Mouse (Mus musculus) left cerebral cortex, postnatal 4 days (tissue): Measurements from ENCODE around the gene Arid3b. TPM values are rescaled to one million over a fixed set of nuclear protein-coding genes. Genes with fewer than 3 reads are reported as not detected.
A peak's percentile ranks its signal among the peaks of the same experiment; 100 is the strongest.
"Not testable (repeated sequence)": the region's sequence is repeated elsewhere in the genome, so short reads cannot be mapped to it uniquely, and the experiment has no call there.

ENCODE experiments used
- DNase-seq: peaks from one replicate; pipeline ENCODE4 v3.0.0-alpha.2; 2022
- intact Hi-C: fragments of 180-260 bp; cut with DNase I; formaldehyde crosslinking; loops from one replicate; pipeline ENCODE4 v1.15.1; 2025
- total RNA-seq, 2 experiments: library from RNA; stranded (reverse); gene quantifications; 2 replicates each; pipeline ENCODE4 v1.2.3; 2021

The Arid3b gene
- 1 to 10 TPM; 9.1 to 9.7 TPM for total RNA-seq

DNA sequence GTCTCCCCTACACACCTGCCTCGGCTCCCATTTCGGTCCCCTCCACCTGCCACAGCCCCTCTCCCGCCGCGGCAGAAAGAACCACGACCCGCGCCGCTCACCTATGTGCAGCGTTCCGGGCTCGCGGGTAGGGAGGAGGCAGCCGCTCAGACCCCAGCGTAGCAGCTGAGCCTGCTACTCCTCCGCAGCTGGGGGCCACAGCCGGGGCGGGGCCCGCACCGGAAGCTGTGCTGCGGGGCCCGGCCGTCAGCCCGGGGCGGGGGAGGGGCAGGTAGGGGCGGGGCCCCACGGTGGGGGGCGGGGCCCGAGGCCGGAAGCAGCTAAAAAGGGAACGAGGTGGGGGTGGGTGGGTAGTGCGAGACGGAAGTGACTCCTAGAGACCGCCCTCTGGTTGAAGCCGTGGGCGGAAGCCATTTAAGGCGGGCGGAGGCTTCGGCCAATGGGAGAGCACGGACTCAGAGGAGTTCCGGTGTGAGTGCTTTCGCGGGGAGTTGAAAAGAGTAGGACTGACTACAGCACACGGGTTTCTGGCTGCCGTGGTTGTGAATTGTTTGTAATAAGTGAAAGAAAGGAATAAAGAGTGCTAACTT lies at the start of gene Arid3b:
Gene Arid3b (minus strand): TSS at position 213 of the 590 bp plus-strand sequence.
- intact Hi-C loops, result loop anchor here (10.0 kb wide), 1 partner anchor 72 kb away; the partner anchor contains the start of gene Clk3
- DNase-seq, result peak; percentile 96

DNA sequence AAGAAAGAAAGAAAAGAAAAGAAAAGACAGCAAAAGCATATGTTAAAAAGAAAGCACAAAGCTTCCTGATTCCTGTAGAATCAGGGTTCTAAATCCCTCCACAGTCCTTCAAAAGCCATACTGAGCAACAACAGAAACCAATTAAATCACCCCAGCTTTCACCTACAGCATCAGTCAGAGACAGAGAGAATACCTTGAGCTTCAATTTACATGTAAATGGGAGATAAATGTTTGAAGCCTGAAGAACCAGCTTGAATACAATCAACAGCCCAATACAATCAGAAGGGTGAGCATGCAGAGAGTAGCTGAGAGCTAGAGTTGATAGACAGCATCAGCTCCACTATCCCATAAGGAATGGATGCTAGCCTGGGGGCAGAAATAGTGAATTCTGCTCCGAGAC lies 46.8 kb upstream of the Arid3b start:
- intact Hi-C loops, result no loop called here
- no peak for DNase-seq

DNA sequence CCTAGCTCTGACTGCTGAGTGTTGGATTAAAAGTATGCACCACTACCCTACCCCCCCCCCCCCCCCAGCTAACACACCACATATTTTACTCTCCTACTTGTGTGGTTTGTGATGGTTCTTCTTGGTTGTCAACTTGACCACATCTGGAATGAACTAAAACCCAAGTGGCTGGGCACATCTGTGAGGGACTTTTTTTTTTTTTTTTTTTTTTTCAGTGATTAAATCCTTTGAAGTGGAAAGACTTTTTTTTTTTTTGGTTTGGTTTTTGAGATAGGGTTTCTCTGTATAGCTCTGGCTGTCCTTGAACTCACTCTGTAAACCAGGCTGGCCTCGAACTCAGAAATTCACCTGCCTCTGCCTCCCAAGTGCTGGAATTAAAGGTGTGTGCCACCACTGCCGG lies 45.2 kb upstream of the Arid3b start:
- DNase-seq, intact Hi-C loops: not testable (repeated sequence)

DNA sequence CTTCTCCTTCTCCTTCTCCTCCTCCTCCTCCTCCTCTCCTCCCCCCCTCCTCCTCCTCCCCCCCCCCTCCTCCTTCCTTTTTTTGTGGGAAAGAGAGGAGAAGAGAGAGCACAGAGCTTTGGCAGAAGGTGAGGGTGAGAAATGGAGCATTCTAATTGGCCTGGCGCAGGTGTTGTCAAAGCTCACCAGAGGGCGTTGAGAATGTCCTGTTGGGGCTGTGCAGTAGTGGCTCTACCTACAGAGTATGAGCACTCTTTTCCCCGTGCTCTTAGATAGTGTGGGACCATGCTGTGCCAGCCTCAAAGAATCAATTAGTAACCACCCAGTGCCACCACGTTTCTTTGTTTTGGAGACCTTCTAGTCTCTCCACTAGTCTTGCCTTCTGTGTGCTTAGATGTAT lies 43.7 kb upstream of the Arid3b start:
- intact Hi-C loops, result no loop called here

DNA sequence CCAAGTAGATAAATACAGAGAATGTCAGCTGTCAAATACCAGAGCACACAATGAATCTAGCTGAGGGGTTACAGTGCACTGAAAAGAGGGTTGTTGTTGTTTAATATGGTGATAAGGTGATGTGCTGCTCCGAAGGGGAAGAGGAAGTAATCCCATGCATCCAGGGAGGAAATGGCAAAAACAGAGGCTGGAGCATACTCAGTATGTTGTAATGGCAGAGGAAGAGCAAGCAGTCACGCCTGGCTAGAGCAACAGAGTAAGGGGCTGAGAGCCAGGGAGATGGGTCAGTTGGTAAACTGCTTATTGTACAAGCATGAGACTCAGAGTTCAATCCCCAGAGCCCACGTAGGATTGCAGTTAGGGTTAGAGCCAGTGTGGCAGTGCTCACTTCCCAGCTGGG lies 42.6 kb upstream of the Arid3b start:
- intact Hi-C loops, result no loop called here
- DNase-seq, result no peak

More for the DNA sequence above, 43.7 kb upstream of the Arid3b start:
- no peak for DNase-seq

- DNase-seq, result no peak
- intact Hi-C loops, result no loop called here
These were observed 38.4 kb upstream of the Arid3b start for GRCm38 (mm10) chr9:57874994-57875393.

- no peak for DNase-seq
- intact Hi-C loops, result no loop called here
These were observed 37.5 kb upstream of the Arid3b start for GRCm38 (mm10) chr9:57874134-57874533.

DNA sequence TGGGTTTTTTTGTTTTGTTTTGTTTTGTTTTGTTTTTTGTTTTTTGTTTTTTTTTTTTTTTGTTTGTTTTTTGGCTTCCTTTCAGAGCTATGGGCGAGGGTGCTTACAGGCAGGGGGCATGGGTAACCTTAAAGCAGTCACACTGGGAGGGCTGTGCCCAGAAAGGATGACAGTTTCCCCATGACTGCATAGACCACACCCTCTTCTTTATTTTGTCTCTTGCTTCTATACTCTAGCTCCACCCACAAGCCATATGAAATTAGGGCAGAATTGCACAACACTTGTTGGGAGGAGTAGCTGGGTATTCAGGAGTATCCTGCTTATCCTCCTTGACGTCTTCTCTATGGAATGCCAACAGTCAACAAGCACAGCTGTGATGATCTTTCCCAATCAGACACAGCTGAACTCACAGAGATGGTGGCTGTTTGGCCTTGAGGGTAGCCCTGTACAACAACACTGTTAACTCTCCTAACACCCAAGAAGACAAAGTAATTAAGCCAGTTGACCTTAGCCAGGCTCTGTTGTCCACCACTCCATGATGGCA lies 33.8 kb upstream of the Arid3b start:
- intact Hi-C loops, result no loop called here
- no peak for DNase-seq

- DNase-seq, result no peak
- intact Hi-C loops, result no loop called here
These were observed 32.2 kb upstream of the Arid3b start for GRCm38 (mm10) chr9:57868767-57869166.

DNA sequence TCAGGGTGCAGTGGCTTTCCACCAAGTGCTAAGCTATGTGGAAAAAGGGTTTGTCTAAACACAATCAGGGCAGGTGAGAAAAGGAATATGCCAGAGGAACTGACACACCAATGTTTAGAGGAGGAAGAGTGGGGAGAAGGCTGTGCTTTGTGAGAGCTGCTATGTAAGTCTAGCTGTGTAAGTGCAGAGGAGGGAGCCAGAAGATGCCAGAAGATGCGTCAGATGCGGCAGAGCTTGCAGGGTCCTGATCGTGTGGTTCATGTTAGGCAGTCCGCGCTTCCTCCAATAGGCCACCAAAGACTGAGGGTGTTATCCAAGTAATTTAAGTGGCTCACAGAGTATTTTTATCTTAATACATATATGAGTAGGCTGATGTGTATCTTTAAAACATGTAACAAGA lies 31.3 kb upstream of the Arid3b start:
- intact Hi-C loops, result no loop called here
- DNase-seq, result no peak

DNA sequence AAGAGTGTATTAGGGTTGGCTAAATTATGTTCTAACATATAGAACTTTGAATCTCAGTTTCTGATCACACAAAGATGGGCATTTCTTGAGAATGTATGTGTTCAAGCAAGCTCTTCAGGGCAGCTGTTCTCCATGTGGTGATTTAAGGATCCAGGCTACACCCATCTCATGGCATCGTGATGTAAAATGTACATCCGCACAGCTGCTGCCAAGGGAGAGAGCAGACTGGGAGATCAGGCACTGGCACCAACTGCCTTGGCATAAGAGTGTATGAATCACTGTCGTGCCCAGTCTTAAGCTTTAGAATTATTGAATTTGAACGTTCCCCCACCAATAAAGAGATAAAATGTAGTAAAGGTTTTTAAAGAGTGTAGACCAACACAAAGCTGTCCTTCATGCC lies 30.6 kb upstream of the Arid3b start:
- intact Hi-C loops, result no loop called here
- no peak for DNase-seq

DNA sequence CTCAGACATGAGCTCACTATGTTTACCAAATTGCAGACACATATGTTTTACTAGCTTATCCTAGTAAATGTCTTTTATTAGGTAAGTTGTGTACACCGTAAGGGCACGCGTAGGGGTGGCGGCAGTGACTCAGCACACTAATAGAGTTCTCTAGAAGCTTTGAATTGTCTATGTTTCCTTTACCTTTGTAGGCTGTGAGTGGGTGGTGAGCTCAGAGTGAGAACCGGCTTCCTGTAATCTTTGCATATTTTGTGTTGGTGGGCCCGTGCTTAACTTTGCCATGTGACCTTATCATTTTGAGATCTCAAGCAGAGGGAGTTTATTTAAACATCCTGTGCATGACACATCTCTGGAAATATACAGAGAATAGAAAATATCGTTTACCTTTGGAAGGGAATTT lies 29.9 kb upstream of the Arid3b start:
- intact Hi-C loops, result no loop called here

DNA sequence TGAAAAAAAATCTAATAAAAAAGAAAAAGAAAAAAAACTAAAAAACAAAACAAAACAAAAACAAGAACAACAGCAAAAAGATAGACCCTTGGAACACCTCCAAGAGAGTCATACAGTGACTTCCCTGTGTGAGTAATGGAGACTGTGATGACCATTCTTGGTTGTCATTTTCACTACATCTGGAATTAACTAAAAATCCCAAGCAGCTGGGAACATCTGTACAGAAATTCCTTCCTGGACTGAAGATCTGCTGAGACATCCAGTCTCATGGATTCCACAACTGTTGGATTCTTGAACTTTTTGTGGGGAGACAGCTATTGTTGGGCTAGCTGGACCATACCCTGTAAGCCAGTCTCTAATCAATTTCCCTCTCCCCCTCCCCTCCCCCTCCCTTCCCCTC lies 27.7 kb upstream of the Arid3b start:
- DNase-seq, result no peak
- intact Hi-C loops, result loop anchor here (5.0 kb wide), 1 partner anchor 48 kb away; the partner anchor contains the start of gene Ubl7

More for the DNA sequence above, 29.9 kb upstream of the Arid3b start:
- DNase-seq, result no peak

DNA sequence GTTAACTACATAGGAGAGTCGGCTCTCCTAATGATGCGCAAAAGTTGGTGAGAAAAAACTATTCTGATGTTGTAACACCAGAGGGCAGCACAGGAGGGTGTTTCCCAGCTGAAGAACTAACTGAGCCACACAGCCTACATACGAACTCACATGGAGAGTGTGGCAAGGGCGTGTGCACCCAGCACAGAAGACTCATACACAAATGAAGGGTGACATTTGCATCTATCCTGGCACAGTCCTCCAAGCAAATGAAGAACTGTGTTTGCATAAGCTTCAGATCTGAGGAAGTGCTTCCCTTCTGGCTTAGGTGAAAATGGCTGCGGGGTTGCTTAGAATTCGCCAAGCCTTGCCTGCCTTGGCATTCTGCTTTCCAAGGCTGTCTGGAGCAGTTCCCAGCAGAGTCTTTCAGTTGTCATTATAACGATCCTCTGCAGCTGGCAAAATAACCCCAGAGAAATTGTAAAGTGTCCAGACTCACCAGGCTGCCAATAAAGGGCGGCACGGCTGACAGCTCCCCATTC lies 25.4 kb upstream of the Arid3b start:
- peak; percentile 82 for DNase-seq
- intact Hi-C loops, result loop anchor here (2.0 to 5.0 kb wide), 2 partner anchors 50 to 135 kb away; partner anchors contain the start of gene Ubl7

- no peak for DNase-seq
- intact Hi-C loops, result no loop called here
These were observed 19.9 kb upstream of the Arid3b start for GRCm38 (mm10) chr9:57856456-57856855.

DNA sequence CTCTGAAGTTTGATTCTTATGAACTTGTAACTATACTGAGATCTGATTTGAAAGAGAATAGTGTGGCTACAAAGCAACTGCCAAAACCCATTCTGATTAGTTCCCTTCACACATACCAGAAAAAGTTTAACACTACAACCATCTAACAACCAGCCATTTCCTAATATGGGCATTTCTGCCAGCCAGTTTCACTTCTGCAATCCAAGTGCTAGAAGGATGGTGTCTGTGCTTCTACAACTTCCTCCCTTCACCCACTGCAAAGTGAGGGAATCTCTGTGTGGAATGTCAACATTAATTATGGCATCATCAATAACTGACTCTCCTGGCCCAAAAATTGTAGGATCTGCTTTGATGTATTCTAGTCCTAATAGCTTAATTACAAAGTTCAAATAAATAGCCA lies 17.7 kb upstream of the Arid3b start:
- no peak for DNase-seq
- intact Hi-C loops, result no loop called here

- no peak for DNase-seq
- intact Hi-C loops, result loop anchor here (10.0 kb wide), 1 partner anchor 74 kb away; the partner anchor contains the start of gene Clk3
These were observed 2.4 kb upstream of the Arid3b start for GRCm38 (mm10) chr9:57839032-57839431.

DNA sequence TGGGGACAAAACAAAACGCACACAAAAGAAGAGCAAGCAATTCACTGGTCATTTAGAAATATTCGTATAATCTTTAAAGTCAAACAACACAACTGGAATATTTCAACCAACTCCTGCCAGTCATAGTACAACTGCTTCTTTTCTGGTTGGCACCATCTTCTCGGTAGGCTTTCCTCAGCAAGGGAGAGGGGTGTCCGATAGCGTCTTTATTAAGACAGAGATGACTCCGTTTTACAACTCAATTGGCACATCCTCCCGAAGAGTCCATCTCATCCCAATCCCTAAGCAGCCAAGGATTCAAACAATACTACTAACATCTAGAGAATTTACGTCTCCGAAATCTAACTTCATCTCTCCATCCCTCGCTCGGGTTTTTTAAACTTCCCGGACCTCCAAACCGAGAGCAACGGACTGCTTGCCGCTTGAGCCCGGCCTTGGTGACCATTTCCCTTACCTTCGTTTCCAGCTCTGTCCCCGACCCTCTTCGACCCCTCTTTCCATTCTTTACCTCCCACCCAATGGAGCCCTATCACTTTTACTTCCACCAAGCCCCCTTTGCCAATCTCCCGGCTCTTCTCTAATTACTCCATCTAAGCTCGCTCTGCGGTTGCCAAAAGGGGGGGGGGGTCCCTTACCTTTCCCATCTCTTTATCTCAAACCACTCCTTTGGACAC lies 615 bp downstream of the Arid3b start:
- intact Hi-C loops, result loop anchor here (10.0 kb wide), 1 partner anchor 71 kb away; the partner anchor contains the start of gene Clk3
- no peak for DNase-seq

GRCm38 (mm10) chr9:57834629-57835417 lies 1.8 kb downstream of the Arid3b start:
- DNase-seq, result no peak
- intact Hi-C loops, result loop anchor here (10.0 kb wide), 1 partner anchor 70 kb away; the partner anchor contains the start of gene Clk3

- intact Hi-C loops, result loop anchor here (10.0 kb wide), 1 partner anchor 69 kb away; the partner anchor contains the start of gene Clk3
These were observed 2.7 kb downstream of the Arid3b start for GRCm38 (mm10) chr9:57833762-57834471.

More at GRCm38 (mm10) chr9:57833762-57834471, 2.7 kb downstream of the Arid3b start:
- DNase-seq, result no peak
